Mouse (Mus musculus): ENCODE measurements at regions not wholly inside any gene's neighbourhood (a gene's known extent, or its start where the extent isn't known, plus 50 kb on each side); places are given as distances from the start of the nearest gene placed in this dataset.

DNA sequence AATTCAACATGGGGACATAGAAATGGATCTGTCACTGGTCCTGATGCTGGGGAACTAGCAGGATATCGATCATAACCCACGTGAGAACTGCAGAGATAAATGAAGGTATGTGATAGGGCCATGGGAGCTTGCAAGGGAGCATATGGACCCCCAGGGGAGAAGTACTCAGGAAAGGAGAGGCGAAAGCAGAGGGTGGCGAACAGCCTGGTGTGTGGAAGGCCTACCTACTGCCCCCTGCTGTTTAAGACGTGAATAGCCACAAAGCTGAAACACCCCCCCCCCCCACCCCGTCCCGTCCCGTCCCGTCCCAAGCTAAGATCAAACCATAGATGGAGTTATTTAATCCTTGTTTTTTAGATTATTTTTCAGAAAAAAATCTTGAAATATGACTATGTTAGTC lies 50.9 kb upstream of the Cplx2 start:
- no peaks in the 10 kb centered on the region for H3K4me1 ChIP-seq (replicated peaks; ENCODE audit: control insufficient read depth, insufficient read depth)
- WGBS: 66% methylated on average over 9 of the region's 9 CpGs
- TF ChIP-seq CTCF (IDR thresholded peaks at IDR 0.05; ENCODE audit: low read depth): peak; percentile 60
- TF ChIP-seq EP300 (optimal IDR thresholded peaks at IDR 0.05): no peak
- DNase-seq (ENCODE audit: low spot score) (no peak), ATAC-seq (ENCODE audit: low FRiP score, low TSS enrichment) (no peak)
- no peak overlapping the region for H3K4me2 ChIP-seq (replicated peaks; ENCODE audit: low read depth)
- no peaks in the 10 kb centered on the region for H3K27me3 ChIP-seq (ENCODE audit: control insufficient read depth, insufficient read depth, low read length)
- H3K9me3 ChIP-seq (ENCODE audit: control insufficient read depth, low read length): no peaks in the 10 kb centered on the region
- no peaks in the 10 kb centered on the region for H3K36me3 ChIP-seq (ENCODE audit: control insufficient read depth, insufficient read depth, low read length)
- H3K4me3 ChIP-seq (ENCODE audit: low read depth, low read length): no peak overlapping the region
- H3K27ac ChIP-seq (replicated peaks): no peak overlapping the region
- H3K9ac ChIP-seq (ENCODE audit: low read length): no peak overlapping the region

DNA sequence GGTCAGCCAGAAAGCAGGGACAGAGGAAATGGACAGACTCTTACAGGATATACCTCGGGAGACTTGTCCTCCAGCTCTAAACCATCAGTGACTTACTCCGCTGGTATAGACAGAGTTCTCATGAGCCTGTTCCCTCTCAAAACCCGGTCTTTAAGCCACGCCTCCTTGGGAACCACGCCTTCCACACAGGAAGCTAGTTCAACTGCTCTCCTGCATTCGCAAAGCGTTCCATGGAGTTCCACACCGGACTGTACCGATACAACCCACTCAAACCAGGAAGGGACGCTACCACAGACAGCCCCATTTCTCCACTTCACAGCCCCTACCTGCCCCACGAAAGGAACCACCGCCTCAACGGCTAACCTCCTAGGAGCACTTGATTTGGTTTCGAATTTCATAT lies 50.1 kb upstream of the Cplx2 start:
- DNase-seq (ENCODE audit: low spot score) (no peak), ATAC-seq (ENCODE audit: low FRiP score, low TSS enrichment) (no peak)
- H3K4me1 ChIP-seq (replicated peaks; ENCODE audit: control insufficient read depth, insufficient read depth): no peaks in the 10 kb centered on the region
- H3K27ac ChIP-seq (replicated peaks): no peak overlapping the region
- no peak overlapping the region for H3K4me3 ChIP-seq (ENCODE audit: low read depth, low read length)
- no peak overlapping the region for H3K9ac ChIP-seq (ENCODE audit: low read length)
- H3K36me3 ChIP-seq (ENCODE audit: control insufficient read depth, insufficient read depth, low read length): no peaks in the 10 kb centered on the region
- no peak overlapping the region for H3K4me2 ChIP-seq (replicated peaks; ENCODE audit: low read depth)
- TF ChIP-seq CTCF (IDR thresholded peaks at IDR 0.05; ENCODE audit: low read depth): no peak
- no peak for TF ChIP-seq EP300 (optimal IDR thresholded peaks at IDR 0.05)
- no peaks in the 10 kb centered on the region for H3K27me3 ChIP-seq (ENCODE audit: control insufficient read depth, insufficient read depth, low read length)
- 71% methylated on average over 14 of the region's 14 CpGs for WGBS
- no peaks in the 10 kb centered on the region for H3K9me3 ChIP-seq (ENCODE audit: control insufficient read depth, low read length)
